Comparison of ENCODE assay signal across 8 mouse cellular contexts in the genomic region with DNA sequence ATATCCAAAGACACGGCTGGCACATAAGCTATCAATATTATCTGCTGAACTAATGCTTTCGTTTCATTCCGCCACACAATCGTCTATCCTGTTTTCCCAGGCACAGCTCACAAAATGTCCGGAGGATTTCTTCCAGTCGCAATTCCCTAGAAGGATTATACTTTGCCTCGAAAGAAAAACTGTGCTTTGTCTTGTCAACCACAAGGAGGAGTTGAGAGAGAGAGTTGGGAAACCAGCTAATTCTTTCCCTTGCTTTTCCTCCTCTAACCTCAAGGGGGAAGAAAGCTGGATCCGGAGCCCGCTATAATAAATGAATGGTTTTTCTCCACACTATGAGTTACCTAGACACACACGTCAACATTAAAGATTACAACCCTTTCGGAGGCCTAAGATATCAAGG. TPM values are rescaled to one million over a fixed set of nuclear protein-coding genes. Genes with fewer than 3 reads are reported as not detected.
DNase-seq lines count a peak whose midpoint lies in the region; ATAC-seq and TF ChIP-seq lines count a peak whose summit lies in the region.

No protein-coding gene starts in this region.

- TF ChIP-seq CTCF in gastrocnemius, adult 2 months (IDR thresholded peaks at IDR 0.05) = peak; percentile 77

- peak; percentile 13; the same call in 1 of the 2 replicates for ATAC-seq in forebrain, embryonic 14.5 days
- ATAC-seq in hindbrain, embryonic 16.5 days = no peak
- no peak for ATAC-seq in stomach, embryonic 14.5 days (ENCODE audit: insufficient number of reproducible peaks, insufficient read depth, low FRiP score, low read depth)

- H3K4me3 ChIP-seq in gastrocnemius, adult 2 months = peak overlapping the region; percentile 95
- peak overlapping the region; percentile 89 for H3K4me3 ChIP-seq in forebrain, embryonic 14.5 days (ENCODE audit: low read depth, low read length)
- peak overlapping the region; percentile 82 for H3K4me3 ChIP-seq in hindbrain, embryonic 16.5 days (ENCODE audit: low read length)
- peak overlapping the region; percentile 84 for H3K4me3 ChIP-seq in stomach, embryonic 14.5 days (ENCODE audit: low read depth, low read length)

- H3K4me1 ChIP-seq in forebrain, embryonic 14.5 days (ENCODE audit: control insufficient read depth, insufficient read depth, low read length) = peaks cover 6% of the 10 kb centered on the region; the same call in 1 of the 2 replicates
- H3K4me1 ChIP-seq in hindbrain, embryonic 16.5 days (ENCODE audit: control insufficient read depth, insufficient read depth, low read depth, low read length) = peaks cover 11% of the 10 kb centered on the region
- peaks cover 7% of the 10 kb centered on the region; the same call in 1 of the 2 replicates for H3K4me1 ChIP-seq in stomach, embryonic 14.5 days (ENCODE audit: control insufficient read depth, insufficient read depth, low read length)

- H3K27ac ChIP-seq in gastrocnemius, adult 2 months = peak overlapping the region; percentile 100
- no peak overlapping the region for H3K27ac ChIP-seq in forebrain, embryonic 14.5 days (ENCODE audit: low read depth, low read length)
- H3K27ac ChIP-seq in hindbrain, embryonic 16.5 days (ENCODE audit: low read depth, low read length) = no peak overlapping the region
- no peak overlapping the region for H3K27ac ChIP-seq in stomach, embryonic 14.5 days (ENCODE audit: low read length)

- H3K36me3 ChIP-seq in forebrain, embryonic 14.5 days (ENCODE audit: control insufficient read depth, insufficient read depth, low read length) = no peaks in the 10 kb centered on the region
- no peaks in the 10 kb centered on the region for H3K36me3 ChIP-seq in hindbrain, embryonic 16.5 days (ENCODE audit: control insufficient read depth, insufficient read depth, low read length)
- H3K36me3 ChIP-seq in stomach, embryonic 14.5 days (ENCODE audit: control insufficient read depth, insufficient read depth, low read length) = no peaks in the 10 kb centered on the region

- under 1% methylated on average over 11 of the region's 11 CpGs for WGBS in forebrain, embryonic 14.5 days
- WGBS in hindbrain, embryonic 16.5 days = 1% methylated on average over 11 of the region's 11 CpGs
- WGBS in stomach, embryonic 14.5 days = under 1% methylated on average over 11 of the region's 11 CpGs

- DNase-seq in gastrocnemius, adult 2 months = no peak
- no peak for DNase-seq in gastrocnemius, postnatal 36 days
- peak; percentile 52 for DNase-seq in c-Kit-positive CD71-positive TER-119-negative erythroid progenitor cells, embryonic 14.5 days (ENCODE audit: low read depth)
- peak; percentile 95 for DNase-seq in forebrain, embryonic 14.5 days (ENCODE audit: low spot score)
- peak; percentile 46 to 76 for DNase-seq in left cerebral cortex, postnatal 25 days (ENCODE audit: low spot score in 2 of 2)
- peak; percentile 84 for DNase-seq in mesoderm, embryonic 11.5 days (ENCODE audit: low read depth, low spot score)

- H3K9me3 ChIP-seq in forebrain, embryonic 14.5 days (replicated peaks; ENCODE audit: control insufficient read depth, low read length) = no peaks in the 10 kb centered on the region
- no peaks in the 10 kb centered on the region for H3K9me3 ChIP-seq in hindbrain, embryonic 16.5 days (ENCODE audit: control insufficient read depth, low read length)
- no peaks in the 10 kb centered on the region for H3K9me3 ChIP-seq in stomach, embryonic 14.5 days (ENCODE audit: control insufficient read depth, low read depth, low read length)

- no peaks in the 10 kb centered on the region for H3K27me3 ChIP-seq in forebrain, embryonic 14.5 days (replicated peaks; ENCODE audit: control insufficient read depth, insufficient read depth, low read length)
- H3K27me3 ChIP-seq in hindbrain, embryonic 16.5 days (replicated peaks; ENCODE audit: control insufficient read depth, insufficient read depth, low read length) = no peaks in the 10 kb centered on the region
- H3K27me3 ChIP-seq in stomach, embryonic 14.5 days (ENCODE audit: control insufficient read depth, insufficient read depth, low read length) = no peaks in the 10 kb centered on the region

- intact Hi-C loops in gastrocnemius, adult 2 months (cut with DNase I) = loop anchor here (2.0 kb wide), 1 partner anchor 23 kb away; no protein-coding TSS in a partner anchor
- intact Hi-C loops in gastrocnemius, postnatal 36 days (cut with DNase I) = loop anchor here (10.0 kb wide), 1 partner anchor 731 kb away; a partner anchor contains a TSS
- intact Hi-C loops in left cerebral cortex, postnatal 25 days (cut with DNase I) = no loop called here

- H3K4me2 ChIP-seq in forebrain, embryonic 14.5 days (ENCODE audit: low read length) = peak overlapping the region; percentile 100
- H3K4me2 ChIP-seq in hindbrain, embryonic 16.5 days (ENCODE audit: low read length) = peak overlapping the region; percentile 86
- peak overlapping the region; percentile 97 for H3K4me2 ChIP-seq in stomach, embryonic 14.5 days (replicated peaks; ENCODE audit: low read depth, low read length)

- H3K9ac ChIP-seq in forebrain, embryonic 14.5 days (ENCODE audit: low read length) = peak overlapping the region; percentile 74
- H3K9ac ChIP-seq in hindbrain, embryonic 16.5 days (ENCODE audit: low read depth, low read length) = 0 out of 2 replicates have a peak overlapping the region, but pooled peaks have one; percentile 41
- peak overlapping the region; percentile 25; the same call in 1 of the 2 replicates for H3K9ac ChIP-seq in stomach, embryonic 14.5 days (replicated peaks; ENCODE audit: low read depth, low read length)

RNA-seq across cellular contexts. Expression of a gene that starts 1.2 kb away (rescaled TPM):
- total RNA-seq in gastrocnemius, adult 2 months (2021) = 10 to 100 TPM in 1 of 2 experiments, 1 to 10 TPM in 1; 9.1 to 15.5 TPM
- 1 to 10 TPM; 8.3 to 8.6 TPM for total RNA-seq in gastrocnemius, postnatal 36 days (2021)
- polyA plus RNA-seq in forebrain, embryonic 14.5 days (2014; fragmentation: Nextera tagmentation; extraction: Ambion mirVana) = 23.4 and 30.3 TPM in 2 replicates
- 31.2 and 37.9 TPM in 2 replicates for polyA plus RNA-seq in hindbrain, embryonic 16.5 days (2015; fragmentation: Nextera tagmentation; extraction: Ambion mirVana)
- total RNA-seq in left cerebral cortex, postnatal 25 days (2021) = 10 to 100 TPM; 18.6 to 19.5 TPM
- 23.3 and 25.1 TPM in 2 replicates for polyA plus RNA-seq in stomach, embryonic 14.5 days (2014; fragmentation: Nextera tagmentation; extraction: Ambion mirVana)

RNA-seq across cellular contexts. Expression of a gene that starts 55.8 kb away (rescaled TPM):
- total RNA-seq in gastrocnemius, adult 2 months (2021) = 10 to 100 TPM in 1 of 2 experiments, 1 to 10 TPM in 1; 9.9 to 14.3 TPM
- total RNA-seq in gastrocnemius, postnatal 36 days (2021) = 10 to 100 TPM in 1 of 2 experiments, 1 to 10 TPM in 1; 8.4 to 14.9 TPM
- polyA plus RNA-seq in forebrain, embryonic 14.5 days (2014; fragmentation: Nextera tagmentation; extraction: Ambion mirVana) = 31.3 and 34.9 TPM in 2 replicates
- polyA plus RNA-seq in hindbrain, embryonic 16.5 days (2015; fragmentation: Nextera tagmentation; extraction: Ambion mirVana) = 25.9 and 27.6 TPM in 2 replicates
- 10 to 100 TPM; 14.8 to 17.3 TPM for total RNA-seq in left cerebral cortex, postnatal 25 days (2021)
- 14.8 and 16.8 TPM in 2 replicates for polyA plus RNA-seq in stomach, embryonic 14.5 days (2014; fragmentation: Nextera tagmentation; extraction: Ambion mirVana)

Comparison
In these comparisons a context has a peak if more than half of its experiments do, and no peak if none do; other contexts are left out.
1. DNase-seq: peak in c-Kit-positive CD71-positive TER-119-negative erythroid progenitor cells, embryonic 14.5 days (single experiment), forebrain, embryonic 14.5 days (single experiment), left cerebral cortex, postnatal 25 days (2 of 2) and mesoderm, embryonic 11.5 days (single experiment); none in gastrocnemius, adult 2 months (single experiment) and gastrocnemius, postnatal 36 days (0 of 2).
2. Peak in every context shown above with its lines, with median percentiles within 50 percentile points of each other: H3K4me3 ChIP-seq, H3K4me2 ChIP-seq and H3K9ac ChIP-seq.